Mouse (Mus musculus) megakaryocyte, embryonic 14.5 days (primary cell): ENCODE results near the gene Gp5.

Source experiments
- FLI1 ChIP-seq: IDR thresholded peaks from 2 replicates; pipeline ENCODE4 v1.6.1; 2012; ENCODE audit warnings: low read length, inconsistent platforms, mixed read lengths
- GATA1 ChIP-seq: IDR thresholded peaks from 3 replicates; pipeline ENCODE4 v1.6.1; 2012; ENCODE audit warnings: mixed read lengths, low read length, inconsistent platforms, borderline replicate concordance

DNA sequence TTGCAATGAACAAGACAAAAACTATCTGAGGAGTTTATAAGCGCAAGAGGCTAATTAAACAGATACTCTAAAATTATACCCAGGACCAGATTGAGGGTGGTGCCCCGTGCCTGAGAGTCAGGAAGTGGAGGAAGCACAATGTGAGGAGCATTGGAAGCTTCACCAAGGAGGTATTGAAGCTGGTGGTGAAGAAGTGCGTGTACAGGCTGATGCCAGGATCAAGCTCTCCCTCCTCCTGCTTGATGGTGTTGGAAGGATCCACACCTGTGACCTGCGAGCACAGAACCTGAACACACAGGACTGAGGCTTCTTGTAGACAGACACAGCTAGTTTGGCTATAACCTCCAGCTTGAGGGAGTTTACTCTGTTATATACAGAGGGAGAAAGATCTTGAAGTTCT, 4.5 kb downstream of the Gp5 start:
- TF ChIP-seq GATA1 (no peak), FLI1 (no peak)
